Mouse (Mus musculus): ENCODE measurements at regions not wholly inside any gene's neighbourhood (a gene's known extent, or its start where the extent isn't known, plus 50 kb on each side); places are given as distances from the start of the nearest gene placed in this dataset.

- no peak for ATAC-seq (ENCODE audit: poor library complexity, severe bottlenecking)
Measured at GRCm38 (mm10) chr8:44656031-44656430, 279.2 kb upstream of the Fat1 start.

GRCm38 (mm10) chr8:44656470-44656869 is 278.8 kb upstream of the Fat1 start:
- no peak for ATAC-seq (ENCODE audit: poor library complexity, severe bottlenecking)

- ATAC-seq (ENCODE audit: poor library complexity, severe bottlenecking): no peak
Measured at GRCm38 (mm10) chr8:44661696-44662095, 273.6 kb upstream of the Fat1 start.

- ATAC-seq (ENCODE audit: poor library complexity, severe bottlenecking): no peak
Measured at GRCm38 (mm10) chr8:44687126-44687525, 248.1 kb upstream of the Fat1 start.

GRCm38 (mm10) chr8:44689837-44690592 is 245.2 kb upstream of the Fat1 start:
- no peak for ATAC-seq (ENCODE audit: poor library complexity, severe bottlenecking)

GRCm38 (mm10) chr8:44690593-44690950 is 244.7 kb upstream of the Fat1 start:
- ATAC-seq (ENCODE audit: poor library complexity, severe bottlenecking): no peak

- no peak for ATAC-seq (ENCODE audit: poor library complexity, severe bottlenecking)
Measured at GRCm38 (mm10) chr8:44691140-44691539, 244.1 kb upstream of the Fat1 start.

- no peak for ATAC-seq (ENCODE audit: poor library complexity, severe bottlenecking)
Measured at GRCm38 (mm10) chr8:44692036-44692688, 243.1 kb upstream of the Fat1 start.

GRCm38 (mm10) chr8:44694861-44695260 is 240.4 kb upstream of the Fat1 start:
- no peak for ATAC-seq (ENCODE audit: poor library complexity, severe bottlenecking)

GRCm38 (mm10) chr8:44696066-44696853 is 239.0 kb upstream of the Fat1 start:
- ATAC-seq (ENCODE audit: poor library complexity, severe bottlenecking): no peak

GRCm38 (mm10) chr8:44699384-44700105 is 235.7 kb upstream of the Fat1 start:
- ATAC-seq (ENCODE audit: poor library complexity, severe bottlenecking): no peak

- no peak for ATAC-seq (ENCODE audit: poor library complexity, severe bottlenecking)
Measured at GRCm38 (mm10) chr8:44704595-44705265, 230.5 kb upstream of the Fat1 start.

- no peak for ATAC-seq (ENCODE audit: poor library complexity, severe bottlenecking)
Measured at GRCm38 (mm10) chr8:44708659-44709170, 226.5 kb upstream of the Fat1 start.

GRCm38 (mm10) chr8:44709171-44709940 is 225.9 kb upstream of the Fat1 start:
- ATAC-seq (ENCODE audit: poor library complexity, severe bottlenecking): no peak

- no peak for ATAC-seq (ENCODE audit: poor library complexity, severe bottlenecking)
Measured at GRCm38 (mm10) chr8:44734577-44734976, 200.7 kb upstream of the Fat1 start.

- no peak for ATAC-seq (ENCODE audit: poor library complexity, severe bottlenecking)
Measured at GRCm38 (mm10) chr8:44735801-44736200, 199.4 kb upstream of the Fat1 start.

- ATAC-seq (ENCODE audit: poor library complexity, severe bottlenecking): no peak
Measured at GRCm38 (mm10) chr8:44743353-44743752, 191.9 kb upstream of the Fat1 start.

GRCm38 (mm10) chr8:44744991-44745658 is 190.1 kb upstream of the Fat1 start:
- ATAC-seq (ENCODE audit: poor library complexity, severe bottlenecking): no peak

- no peak for ATAC-seq (ENCODE audit: poor library complexity, severe bottlenecking)
Measured at GRCm38 (mm10) chr8:44758727-44759126, 176.5 kb upstream of the Fat1 start.
